Mouse (Mus musculus): ENCODE measurements around the gene Serpinb11.

Serpinb11 gene

GRCm38 (mm10) chr1:107360898-107361297 lies at the start of gene Serpinb11:
TSS of gene Serpinb11 (plus strand) at chr1:107361198.
- DNase-seq (ENCODE audit: low spot score in 2 of 2) = no peak

DNA sequence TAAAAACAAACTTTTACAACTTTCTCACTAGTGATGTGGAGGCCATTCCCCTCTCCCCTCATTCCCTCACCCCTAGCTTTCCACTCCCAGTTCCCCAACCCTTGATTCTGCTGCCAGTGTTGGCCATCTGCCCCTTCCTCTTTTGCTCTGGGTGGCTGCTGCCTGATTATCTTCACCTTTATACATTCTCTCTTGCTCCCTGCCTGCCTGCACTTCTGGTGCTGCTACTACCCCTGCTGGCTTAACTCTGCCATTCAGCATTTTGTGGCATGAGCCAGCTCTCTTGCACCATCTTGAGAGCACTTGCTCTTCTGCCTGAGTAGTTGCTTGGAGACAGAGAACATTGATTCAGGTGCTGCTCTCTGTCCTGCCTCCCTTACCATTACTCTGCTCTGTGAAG lies 15.0 kb upstream of the Serpinb11 start:
- no peak for DNase-seq (ENCODE audit: low spot score in 2 of 2)

- DNase-seq (ENCODE audit: low spot score in 2 of 2) = no peak
Observed at GRCm38 (mm10) chr1:107346788-107347187, 14.2 kb upstream of the Serpinb11 start.

GRCm38 (mm10) chr1:107350392-107350791 lies 10.6 kb upstream of the Serpinb11 start:
- no peak for DNase-seq (ENCODE audit: low spot score in 2 of 2)

DNA sequence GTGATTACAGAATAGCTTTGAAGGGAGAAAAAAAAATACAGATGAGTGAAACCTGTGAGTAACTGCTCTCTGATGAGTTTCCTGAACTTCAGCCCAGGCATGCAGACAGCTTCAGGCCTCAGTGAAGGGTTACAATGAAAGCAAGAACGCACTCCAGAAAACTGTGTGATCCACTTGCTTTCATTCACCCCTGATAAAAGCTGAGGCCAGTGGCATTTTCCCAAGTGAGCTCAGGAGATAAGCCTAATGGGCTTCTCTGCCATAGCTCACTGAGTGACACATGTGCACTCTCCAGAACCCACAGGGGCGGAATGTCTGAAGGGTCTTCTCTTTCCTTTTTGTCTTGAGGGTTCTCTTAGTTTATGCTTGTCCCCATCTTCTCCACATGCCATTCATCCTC lies 9.9 kb upstream of the Serpinb11 start:
- no peak for DNase-seq (ENCODE audit: low spot score in 2 of 2)

DNA sequence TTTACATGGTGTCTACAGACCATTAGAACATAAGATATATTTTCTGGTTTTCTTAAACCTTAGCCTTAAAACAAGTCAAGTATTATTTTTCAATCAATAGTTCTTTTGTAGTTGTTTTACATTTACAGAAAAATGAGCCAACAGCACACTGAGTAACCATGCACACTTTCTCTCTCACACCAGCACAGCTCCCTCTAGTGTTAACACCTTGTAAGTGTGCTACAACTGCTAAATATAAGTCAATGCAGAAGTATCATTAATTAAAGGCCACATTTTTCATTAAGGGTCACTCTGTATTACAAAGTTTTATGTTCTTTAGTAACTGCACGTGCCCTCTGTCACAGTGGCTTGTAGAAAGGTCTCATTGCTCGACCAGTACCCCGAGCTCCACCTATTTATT lies 8.0 kb upstream of the Serpinb11 start:
- no peak for DNase-seq (ENCODE audit: low spot score in 2 of 2)

- no peak for DNase-seq (ENCODE audit: low spot score in 2 of 2)
Observed at GRCm38 (mm10) chr1:107365973-107366372, 5.0 kb downstream of the Serpinb11 start.

DNA sequence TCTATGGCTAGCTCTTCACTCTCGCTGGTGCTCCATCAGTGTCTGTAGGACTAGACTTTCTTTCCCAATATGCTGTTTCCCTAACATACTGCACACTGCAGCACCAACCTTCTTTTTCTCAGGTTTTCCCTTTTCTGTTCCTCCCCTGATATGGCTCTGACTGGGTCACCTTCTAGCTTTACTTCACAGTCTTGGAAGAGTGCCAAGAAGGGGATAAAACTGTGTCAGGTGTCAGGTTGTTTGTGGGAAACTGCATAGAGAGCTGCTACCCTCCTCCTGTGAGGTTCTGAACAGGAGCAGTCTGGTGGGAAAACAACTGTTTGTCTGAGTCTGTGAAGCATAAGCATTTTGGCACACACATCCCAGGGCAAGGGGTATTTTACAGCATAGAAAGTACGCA lies 7.9 kb downstream of the Serpinb11 start:
- DNase-seq (ENCODE audit: low spot score in 2 of 2) = no peak

DNA sequence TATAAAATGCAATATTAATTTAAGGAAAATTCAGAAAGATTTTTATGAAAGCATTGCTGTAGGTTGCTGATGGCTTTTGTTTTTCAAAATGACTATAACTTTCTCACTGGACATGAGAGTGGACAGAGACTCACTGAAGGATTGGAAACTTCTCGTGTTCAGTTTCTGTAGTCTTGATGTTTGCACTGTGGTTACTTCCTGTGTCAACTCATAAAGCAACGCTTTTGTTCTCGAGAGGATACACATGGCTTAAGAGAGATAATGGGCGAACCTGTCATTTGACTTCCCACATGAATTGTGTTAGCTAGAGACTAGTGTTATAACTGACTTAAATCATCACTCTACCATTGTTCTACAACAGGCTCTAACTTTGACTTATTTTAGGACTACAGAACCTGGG lies 16.0 kb downstream of the Serpinb11 start:
- no peak for DNase-seq (ENCODE audit: low spot score in 2 of 2)

DNA sequence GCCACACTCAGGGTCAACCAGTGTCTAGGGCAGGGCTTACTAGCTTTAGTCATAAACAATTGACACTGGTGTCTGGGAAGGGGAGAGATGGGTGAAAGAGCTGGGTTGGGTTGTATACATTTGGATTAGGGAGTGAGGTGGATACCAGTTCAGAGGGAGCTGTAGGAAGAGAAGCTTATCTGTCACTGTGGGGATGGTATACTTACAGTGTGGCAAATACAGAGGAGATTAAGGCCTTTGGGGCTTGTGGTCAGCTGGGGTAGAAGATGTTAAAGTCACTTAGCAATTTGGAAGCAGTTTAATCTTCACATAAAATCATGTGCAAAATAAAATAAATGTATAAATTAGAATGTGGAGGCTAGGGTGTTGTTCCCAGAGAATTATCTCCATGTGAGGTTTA lies 17.4 kb downstream of the Serpinb11 start:
- no peak for DNase-seq (ENCODE audit: low spot score in 2 of 2)

DNA sequence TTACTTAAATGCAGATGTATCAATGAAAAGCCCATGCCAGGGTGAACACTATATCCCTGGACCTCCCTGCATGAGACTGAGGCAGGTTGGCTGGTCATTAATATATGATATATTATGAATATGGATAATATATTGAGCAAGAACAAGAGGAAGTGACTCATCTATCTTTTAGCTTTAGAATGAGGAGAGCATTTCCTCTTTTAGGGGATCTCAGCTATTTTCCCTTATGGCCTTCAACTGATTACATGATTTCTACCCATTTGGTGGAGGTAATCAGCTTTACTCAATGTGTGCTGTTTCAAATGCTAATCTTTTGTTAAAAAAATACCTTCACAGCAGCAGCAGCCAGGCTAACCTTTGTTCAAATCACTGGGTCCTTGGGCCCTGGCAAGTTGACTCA lies 20.5 kb downstream of the Serpinb11 start:
- no peak for DNase-seq (ENCODE audit: low spot score in 2 of 2)

DNA sequence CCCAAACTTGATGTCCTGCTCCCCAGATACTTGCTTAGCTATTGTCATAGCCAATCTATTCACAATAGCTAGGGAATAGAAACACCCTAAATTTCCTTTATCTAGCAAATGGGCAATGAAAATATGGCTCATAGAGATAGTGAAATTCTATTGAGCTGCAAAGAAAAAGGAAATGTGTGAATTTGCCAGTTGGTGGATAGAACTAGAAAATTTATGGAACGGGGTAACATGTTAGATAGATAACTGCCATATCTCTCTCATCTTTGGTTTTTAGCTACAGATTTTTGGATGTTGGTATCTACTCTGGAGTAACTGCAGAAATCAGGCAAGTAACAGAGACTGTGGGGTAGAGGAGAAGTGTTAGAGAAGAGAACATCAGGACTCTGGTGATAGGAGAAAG lies 21.4 kb downstream of the Serpinb11 start:
- no peak for DNase-seq (ENCODE audit: low spot score in 2 of 2)

DNA sequence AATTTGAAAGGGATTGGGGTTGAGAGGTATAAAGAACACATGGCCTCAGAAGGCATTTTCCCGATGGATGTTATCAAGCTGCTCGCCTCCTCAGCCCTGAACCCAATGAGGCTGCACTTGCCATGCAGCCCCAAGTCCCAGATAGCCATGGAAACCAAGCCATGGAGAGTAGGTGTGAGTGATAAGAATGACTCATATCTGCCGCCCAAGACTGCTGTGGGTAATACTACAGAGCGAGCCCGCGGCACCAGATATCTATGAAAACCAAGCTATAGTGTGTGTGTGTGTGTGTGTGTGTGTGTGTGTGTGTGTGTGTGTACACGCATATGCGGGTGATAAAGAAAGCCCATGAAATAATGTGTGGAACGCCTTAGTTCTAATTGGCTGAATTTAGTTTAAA lies 23.5 kb downstream of the Serpinb11 start:
- peak in 1 of 2 experiments; percentile 5 for DNase-seq (ENCODE audit: low spot score in 2 of 2)

GRCm38 (mm10) chr1:107389753-107390152 lies 28.8 kb downstream of the Serpinb11 start:
- no peak for DNase-seq (ENCODE audit: low spot score in 2 of 2)

DNA sequence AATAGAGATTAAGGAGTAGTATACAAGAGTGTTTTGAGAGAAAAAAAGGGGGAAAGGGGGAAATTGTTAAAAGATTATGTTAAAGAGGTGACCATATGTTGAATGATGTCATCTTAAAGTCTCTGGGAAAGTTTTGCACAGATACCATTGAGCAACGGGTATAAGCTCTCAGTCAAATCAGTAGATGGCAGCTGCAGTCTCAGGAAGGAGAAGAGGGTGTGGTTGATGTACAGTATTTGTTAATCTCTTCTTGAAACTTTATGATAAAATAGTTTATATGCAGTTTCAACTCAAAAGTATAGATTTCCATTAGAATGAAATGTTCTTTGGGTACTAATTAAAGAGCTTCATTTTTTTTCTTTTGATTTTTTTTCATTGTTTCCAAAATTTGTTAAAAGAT lies 36.5 kb downstream of the Serpinb11 start:
- DNase-seq (ENCODE audit: low spot score in 2 of 2) = no peak

DNA sequence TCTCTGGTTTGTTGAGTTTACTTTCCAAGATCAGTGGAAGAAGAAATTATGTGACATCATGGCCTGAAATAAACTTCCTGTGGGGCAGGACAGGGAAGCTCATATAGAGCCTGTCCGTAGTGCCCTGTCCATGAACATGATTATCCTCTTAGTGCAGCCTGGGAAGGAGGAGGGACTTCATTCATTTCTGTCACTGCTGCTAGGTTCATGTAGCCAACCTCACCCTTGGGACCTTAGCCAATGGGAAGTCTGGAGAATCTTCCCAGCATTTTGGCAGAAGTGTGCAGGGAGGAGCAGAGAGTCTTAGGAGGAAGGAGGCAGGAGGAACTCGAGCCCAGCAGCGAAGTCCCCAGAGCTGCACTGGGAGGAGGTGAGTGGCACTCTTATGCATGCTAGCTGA lies 38.4 kb downstream of the Serpinb11 start, which contains the start of gene Serpinb7:
TSS of gene Serpinb7 (plus strand) at position 301 of the 400 bp plus-strand sequence.
- no peak for DNase-seq (ENCODE audit: low spot score in 2 of 2)

DNA sequence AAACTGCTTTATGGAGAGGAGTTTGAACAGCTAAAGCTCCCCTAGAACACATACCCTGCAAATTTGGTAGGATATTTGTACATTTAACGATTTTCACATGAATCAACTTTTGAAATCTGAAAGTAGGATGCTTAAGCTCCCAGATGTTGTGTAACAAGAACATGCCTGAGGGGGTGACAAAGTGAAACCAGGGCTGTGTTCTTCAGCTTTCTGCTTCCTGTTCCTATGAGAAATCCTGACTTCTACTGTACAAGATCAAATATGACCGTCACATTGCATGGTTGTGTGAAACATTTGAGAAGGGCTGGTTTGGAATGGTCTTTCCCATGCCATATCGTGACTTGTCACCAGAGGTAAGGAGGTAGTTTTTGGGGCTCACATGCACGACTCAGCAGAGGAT lies 41.1 kb downstream of the Serpinb11 start:
- no peak for DNase-seq (ENCODE audit: low spot score in 2 of 2)

DNA sequence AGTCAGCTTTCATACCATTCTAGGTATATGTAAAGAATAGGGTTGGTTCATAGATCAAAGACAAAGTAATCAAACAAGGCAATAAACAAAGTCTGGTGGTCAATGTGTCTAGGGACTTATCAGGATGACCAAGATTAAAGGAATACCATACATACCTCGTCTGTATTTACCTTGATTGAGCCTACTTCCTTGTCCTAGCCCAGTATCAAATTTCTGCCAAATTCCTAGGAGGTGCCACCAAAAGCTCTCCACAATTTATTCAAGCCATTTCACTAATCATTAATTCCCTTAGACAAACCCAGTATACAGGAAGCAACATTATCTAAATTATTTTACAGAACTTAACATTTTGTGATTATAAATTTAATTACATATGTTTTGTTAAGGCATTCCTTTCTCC lies 53.7 kb downstream of the Serpinb11 start:
- DNase-seq (ENCODE audit: low spot score in 2 of 2) = no peak

DNA sequence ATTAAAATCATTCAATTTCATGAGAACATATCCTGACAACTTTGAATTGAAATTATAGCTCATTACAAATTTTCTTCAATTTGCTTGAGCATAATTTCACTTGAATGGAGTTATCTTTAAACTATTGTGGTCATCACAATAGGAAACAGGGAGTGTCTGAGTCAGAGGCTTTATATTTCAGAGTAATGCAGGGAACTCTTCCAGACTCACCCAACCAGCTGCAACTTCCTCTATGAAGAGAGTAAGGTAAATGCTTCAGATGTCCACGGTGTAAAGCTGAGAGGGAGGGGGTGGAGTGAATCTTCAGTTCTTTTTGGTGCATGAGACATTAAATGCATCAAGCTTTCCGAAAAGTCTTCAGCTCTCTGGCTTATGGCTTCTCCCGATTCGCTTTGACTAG lies 61.5 kb downstream of the Serpinb11 start:
- no peak for DNase-seq (ENCODE audit: low spot score in 2 of 2)
